Mouse (Mus musculus): ENCODE measurements around the gene C030005K15Rik. TPM values are rescaled to one million over a fixed set of nuclear protein-coding genes. Genes with fewer than 3 reads are reported as not detected.
A peak's percentile ranks its signal among the peaks of the same experiment; 100 is the strongest.

Gene C030005K15Rik
- polyA plus RNA-seq, 1 experiment from 2014 or later, result not detected

GRCm38 (mm10) chr10:97702321-97702720, 24.2 kb downstream of the C030005K15Rik start:
- H3K27me3 ChIP-seq (replicated peaks), result no peaks in the 10 kb centered on the region
- no peak overlapping the region for H3K27ac ChIP-seq
- no peak for ATAC-seq (replicated peaks)
- H3K4me3 ChIP-seq, result no peak overlapping the region
- no peaks in the 10 kb centered on the region for H3K9me3 ChIP-seq
- no peaks in the 10 kb centered on the region for H3K36me3 ChIP-seq (replicated peaks)
- no peak overlapping the region for H3K4me2 ChIP-seq
- no peak overlapping the region for H3K9ac ChIP-seq
- H3K4me1 ChIP-seq, result no peaks in the 10 kb centered on the region

- Histone ChIP-seq H3K9ac (no peak overlapping the region), H3K4me2 (no peak overlapping the region), H3K4me3 (no peak overlapping the region), H3K27me3 (replicated peaks) (no peaks in the 10 kb centered on the region), H3K9me3 (0 out of 2 replicates have a peak, but pooled peaks cover 4% of the 10 kb centered on the region), H3K4me1 (no peaks in the 10 kb centered on the region), H3K27ac (no peak overlapping the region), H3K36me3 (replicated peaks) (no peaks in the 10 kb centered on the region)
- ATAC-seq (replicated peaks), result no peak
- WGBS, result 92% methylated on average over 37 of the region's 37 CpGs
Observed at GRCm38 (mm10) chr10:97693398-97694135, 33.0 kb downstream of the C030005K15Rik start.

GRCm38 (mm10) chr10:97692913-97693312, 33.6 kb downstream of the C030005K15Rik start, which contains the start of gene Ccer1:
Gene Ccer1 (plus strand): TSS chr10:97693059.
- H3K9me3 ChIP-seq, result 0 out of 2 replicates have a peak, but pooled peaks cover 4% of the 10 kb centered on the region
- no peak within 1 kb of the TSS for H3K27ac ChIP-seq
- H3K9ac ChIP-seq, result no peak within 1 kb of the TSS
- WGBS, result 74% methylated on average over 20 of the region's 20 CpGs
- no peaks in the 10 kb centered on the region for H3K27me3 ChIP-seq (replicated peaks)
- H3K4me3 ChIP-seq, result no peak within 1 kb of the TSS
- no peak for ATAC-seq (replicated peaks)
- no peaks in the 10 kb centered on the region for H3K4me1 ChIP-seq
- no peak within 1 kb of the TSS for H3K4me2 ChIP-seq
- H3K36me3 ChIP-seq (replicated peaks), result no peaks in the 10 kb centered on the region

GRCm38 (mm10) chr10:97689425-97689824, 37.1 kb downstream of the C030005K15Rik start:
- Histone ChIP-seq H3K27ac (no peak overlapping the region), H3K4me2 (no peak overlapping the region), H3K36me3 (replicated peaks) (no peaks in the 10 kb centered on the region), H3K4me1 (no peaks in the 10 kb centered on the region), H3K9ac (no peak overlapping the region), H3K27me3 (replicated peaks) (no peaks in the 10 kb centered on the region), H3K4me3 (no peak overlapping the region), H3K9me3 (0 out of 2 replicates have a peak, but pooled peaks cover 4% of the 10 kb centered on the region)
- WGBS, result 74% methylated on average over 3 of the region's 3 CpGs
- ATAC-seq (replicated peaks), result peak; percentile 69

GRCm38 (mm10) chr10:97687198-97687597, 39.4 kb downstream of the C030005K15Rik start:
- Histone ChIP-seq H3K36me3 (replicated peaks) (no peaks in the 10 kb centered on the region), H3K4me2 (no peak overlapping the region), H3K27ac (no peak overlapping the region), H3K9ac (no peak overlapping the region), H3K9me3 (no peaks in the 10 kb centered on the region), H3K27me3 (replicated peaks) (no peaks in the 10 kb centered on the region), H3K4me3 (no peak overlapping the region), H3K4me1 (no peaks in the 10 kb centered on the region)
- 72% methylated on average over 1 of the region's 1 CpGs for WGBS
- ATAC-seq (replicated peaks), result no peak

GRCm38 (mm10) chr10:97682981-97683380, 43.6 kb downstream of the C030005K15Rik start:
- no peaks in the 10 kb centered on the region for H3K4me1 ChIP-seq
- no peak overlapping the region for H3K9ac ChIP-seq
- H3K4me3 ChIP-seq, result no peak overlapping the region
- H3K4me2 ChIP-seq, result no peak overlapping the region
- ATAC-seq (replicated peaks), result no peak
- H3K36me3 ChIP-seq (replicated peaks), result no peaks in the 10 kb centered on the region
- H3K27me3 ChIP-seq (replicated peaks), result no peaks in the 10 kb centered on the region
- no peak overlapping the region for H3K27ac ChIP-seq
- H3K9me3 ChIP-seq, result no peaks in the 10 kb centered on the region

Other genes starting within 250 kb of the C030005K15Rik start
- gene Dcn, start 247.1 kb downstream of the C030005K15Rik start, polyA plus RNA-seq (2015; fragmentation: Nextera tagmentation; extraction: Ambion mirVana), result 62.4 and 74.8 TPM in 2 replicates
- 15.4 and 16.7 TPM in 2 replicates for gene Lum, start 161.6 kb downstream of the C030005K15Rik start, polyA plus RNA-seq (2015; fragmentation: Nextera tagmentation; extraction: Ambion mirVana)
- 0.35 TPM in 1 of 2 replicates, not detected in the other for gene Kera, start 119.9 kb downstream of the C030005K15Rik start, polyA plus RNA-seq (2015; fragmentation: Nextera tagmentation; extraction: Ambion mirVana)
- gene Epyc, start 82.7 kb downstream of the C030005K15Rik start, polyA plus RNA-seq (2015; fragmentation: Nextera tagmentation; extraction: Ambion mirVana), result 0.24 and 0.50 TPM in 2 replicates
- not detected in 2 replicates for gene Ccer1, start 33.7 kb downstream of the C030005K15Rik start, polyA plus RNA-seq (2015; fragmentation: Nextera tagmentation; extraction: Ambion mirVana)